Mouse (Mus musculus): Measurements from ENCODE around the gene Otud7a. TPM values are rescaled to one million over a fixed set of nuclear protein-coding genes. Genes with fewer than 3 reads are reported as not detected.
A peak's percentile ranks its signal among the peaks of the same experiment; 100 is the strongest.

Otud7a gene
- 1 to 10 TPM; 2.7 to 2.9 TPM for total RNA-seq (2021)
- long read RNA-seq, experiment 1, partial matches to known transcripts: 1 of 13 reads
- long read RNA-seq, experiment 1, other reads (novel, unspliced or antisense): 12 of 13 reads
- long read RNA-seq, experiment 2, partial matches to known transcripts: 1 of 10 reads
- long read RNA-seq, experiment 2, other reads (novel, unspliced or antisense): 9 of 10 reads

DNA sequence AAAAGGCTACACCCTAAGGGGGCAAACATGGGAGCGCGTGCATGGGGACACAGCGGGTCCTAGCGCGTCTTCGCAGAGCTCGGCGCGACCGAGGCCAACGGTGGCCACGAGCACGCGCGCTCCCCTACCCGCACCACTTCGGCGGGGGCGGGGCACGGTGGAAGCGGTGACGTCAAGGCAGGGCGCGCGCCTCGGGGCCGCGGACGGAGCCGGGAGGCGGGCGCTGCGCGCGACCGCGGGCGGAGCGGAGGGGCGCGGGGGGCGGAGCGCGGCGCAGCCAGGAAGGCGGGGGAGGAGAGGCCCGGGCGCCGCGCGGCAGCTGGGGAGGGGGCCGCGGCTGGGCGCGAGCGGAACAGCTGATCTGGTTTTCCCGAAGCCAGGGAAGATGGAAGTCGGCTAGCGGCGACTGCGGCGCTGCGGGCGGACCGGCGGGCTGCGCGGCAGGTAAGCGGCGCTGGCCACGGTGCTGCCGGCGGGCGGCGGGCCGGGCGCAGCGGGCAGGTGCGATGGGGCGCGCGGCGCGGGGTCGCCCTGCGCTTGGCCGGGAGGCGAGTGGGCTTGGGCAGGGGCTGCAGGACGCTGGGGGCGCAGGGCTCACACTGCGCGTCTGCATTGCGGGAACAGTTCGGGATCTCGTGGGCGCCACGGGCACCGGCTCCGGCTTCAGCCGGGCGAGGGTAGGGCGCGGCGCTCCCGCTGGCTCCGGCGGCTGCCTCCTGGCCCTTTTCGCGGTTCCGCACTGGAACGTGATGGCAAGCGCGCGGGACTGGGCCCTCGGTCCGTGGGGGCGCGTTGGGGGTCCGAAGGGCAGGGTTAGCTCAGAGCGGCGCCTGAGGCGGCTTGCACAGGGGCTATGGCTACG, at the start of gene Otud7a:
Otud7a (plus strand) TSS at position 268 of the 862 bp plus-strand sequence.
- peak; percentile 47 for DNase-seq (ENCODE audit: low spot score in 2 of 2)

GRCm38 (mm10) chr7:63405988-63406387, 38.6 kb upstream of the Otud7a start:
- DNase-seq (ENCODE audit: low spot score in 2 of 2): no peak

- no peak for DNase-seq (ENCODE audit: low spot score in 2 of 2)
Measured at GRCm38 (mm10) chr7:63445346-63445700, 772 bp downstream of the Otud7a start.

GRCm38 (mm10) chr7:63446951-63447350, 2.4 kb downstream of the Otud7a start:
- DNase-seq (ENCODE audit: low spot score in 2 of 2): no peak

DNA sequence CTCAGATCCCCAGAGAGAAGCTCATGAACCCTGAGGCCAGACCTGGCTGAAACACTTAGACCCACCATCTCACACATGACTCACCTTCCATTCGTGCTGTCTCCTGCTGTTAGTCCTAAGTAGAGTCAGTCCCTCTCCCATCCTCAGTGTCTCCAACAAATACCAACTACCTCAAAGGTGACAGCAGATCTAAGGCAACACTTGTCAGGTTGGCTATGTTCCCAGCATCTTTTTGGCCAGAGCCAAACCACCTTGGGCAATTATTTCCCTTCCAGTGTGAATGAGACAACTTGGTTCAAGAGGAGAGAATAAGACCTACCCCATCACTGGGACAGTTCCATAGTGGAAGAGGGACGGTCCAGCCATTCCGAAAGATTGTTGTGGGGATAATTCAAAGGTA, 10.7 kb downstream of the Otud7a start:
- no peak for DNase-seq (ENCODE audit: low spot score in 2 of 2)

GRCm38 (mm10) chr7:63462234-63462633, 17.7 kb downstream of the Otud7a start:
- DNase-seq (ENCODE audit: low spot score in 2 of 2): no peak

- DNase-seq (ENCODE audit: low spot score in 2 of 2): no peak
Measured at GRCm38 (mm10) chr7:63462684-63463083, 18.1 kb downstream of the Otud7a start.

DNA sequence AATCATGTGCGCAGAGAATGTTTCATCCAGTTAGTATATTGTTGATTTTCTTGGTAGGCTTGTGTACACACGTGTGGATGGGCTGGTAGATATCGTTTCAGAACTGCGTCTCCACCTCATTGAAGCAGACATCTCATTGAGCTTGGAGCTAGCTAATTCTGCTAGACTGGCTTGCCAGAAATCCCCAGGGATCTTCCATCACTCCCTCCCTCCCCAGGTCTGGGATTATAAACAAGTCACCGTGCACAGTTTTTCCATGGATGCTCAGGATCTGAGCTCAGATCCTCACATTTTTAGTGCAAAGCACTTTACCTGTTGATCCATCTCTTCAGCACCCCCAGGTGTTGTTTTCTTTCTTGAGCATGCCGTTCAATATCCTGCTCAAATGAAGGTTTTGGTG, 22.2 kb downstream of the Otud7a start:
- no peak for DNase-seq (ENCODE audit: low spot score in 2 of 2)

- no peak for DNase-seq (ENCODE audit: low spot score in 2 of 2)
Measured at GRCm38 (mm10) chr7:63468258-63468657, 23.7 kb downstream of the Otud7a start.

DNA sequence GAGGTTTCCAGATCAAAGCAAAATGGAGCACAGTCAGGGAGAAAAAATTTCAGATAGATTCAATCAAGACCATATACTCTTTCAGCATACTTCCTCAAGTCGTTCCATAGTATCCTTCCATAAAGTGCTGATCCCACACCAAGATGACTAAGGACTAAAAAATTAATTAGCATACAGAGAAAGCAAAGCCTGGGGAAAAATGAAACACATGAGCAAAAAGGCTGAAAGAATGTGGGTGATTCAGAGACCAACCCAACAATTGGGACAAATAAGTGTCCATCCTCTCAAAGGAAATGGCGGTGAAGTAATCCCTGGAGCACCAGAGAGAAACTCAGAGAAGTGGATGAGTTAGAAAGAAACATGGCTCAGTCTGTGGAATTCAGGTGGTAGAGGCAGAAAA, 38.5 kb downstream of the Otud7a start:
- no peak for DNase-seq (ENCODE audit: low spot score in 2 of 2)

- DNase-seq (ENCODE audit: low spot score in 2 of 2): no peak
Measured at GRCm38 (mm10) chr7:63497051-63497547, 52.5 kb downstream of the Otud7a start.

- no peak for DNase-seq (ENCODE audit: low spot score in 2 of 2)
Measured at GRCm38 (mm10) chr7:63504202-63504601, 59.7 kb downstream of the Otud7a start.

GRCm38 (mm10) chr7:63508079-63508478, 63.5 kb downstream of the Otud7a start:
- no peak for DNase-seq (ENCODE audit: low spot score in 2 of 2)

GRCm38 (mm10) chr7:63509825-63510224, 65.3 kb downstream of the Otud7a start:
- no peak for DNase-seq (ENCODE audit: low spot score in 2 of 2)

DNA sequence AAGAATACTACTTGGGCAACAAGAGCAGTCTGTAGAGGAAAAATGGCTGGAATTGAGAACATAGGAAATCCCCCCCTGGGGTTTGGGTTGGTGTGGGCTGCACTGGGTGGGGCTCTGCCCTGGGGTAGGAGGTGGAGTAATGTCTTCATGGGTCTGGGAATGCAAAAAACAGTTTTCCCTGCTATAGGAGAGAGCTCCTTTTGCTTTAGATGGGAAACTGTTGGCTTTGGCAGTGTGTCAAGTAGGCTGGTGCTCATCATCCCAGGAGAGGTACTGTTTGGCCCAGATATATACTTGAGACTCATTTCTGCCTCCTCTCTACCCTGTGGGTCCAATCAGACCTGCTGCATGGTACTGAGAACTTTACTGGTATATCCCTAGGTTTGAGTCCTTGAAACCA, 66.9 kb downstream of the Otud7a start:
- no peak for DNase-seq (ENCODE audit: low spot score in 2 of 2)

GRCm38 (mm10) chr7:63512561-63512960, 68.0 kb downstream of the Otud7a start:
- no peak for DNase-seq (ENCODE audit: low spot score in 2 of 2)

DNA sequence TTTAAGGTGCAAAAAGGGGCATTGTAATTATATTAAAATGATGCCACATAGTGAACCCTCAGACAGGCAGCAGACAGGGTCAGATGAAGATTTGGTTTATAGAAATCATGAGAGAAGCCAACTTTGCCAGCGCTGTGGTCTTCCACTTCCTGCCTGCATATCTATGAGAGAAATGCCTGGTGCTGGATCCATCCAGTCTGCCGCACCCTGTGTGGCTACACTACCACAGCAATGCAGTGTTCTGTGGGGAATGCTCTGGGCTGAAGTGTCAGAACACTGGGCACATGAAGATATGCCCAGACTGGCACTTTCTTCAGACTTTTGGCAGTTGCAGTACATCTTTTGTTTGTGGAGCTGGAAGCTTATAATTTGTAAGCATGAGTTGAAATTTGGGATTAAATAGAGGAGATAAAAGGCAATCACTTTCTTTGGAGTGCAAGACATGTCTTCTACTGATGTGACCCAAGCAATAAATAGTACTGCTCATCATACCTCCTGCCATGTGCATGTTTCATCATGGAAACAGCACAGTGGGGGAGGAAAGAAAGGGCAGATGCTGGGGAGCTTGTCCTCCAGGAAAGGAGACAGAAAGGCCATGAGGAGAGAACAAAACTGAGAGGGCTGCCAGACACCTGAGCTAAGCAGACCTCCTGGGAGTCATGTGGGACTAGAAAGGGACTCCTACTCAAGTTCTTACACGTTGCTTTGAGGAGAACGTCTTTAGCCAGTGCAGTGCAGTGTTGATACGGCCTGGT, 71.8 kb downstream of the Otud7a start:
- DNase-seq (ENCODE audit: low spot score in 2 of 2): no peak

DNA sequence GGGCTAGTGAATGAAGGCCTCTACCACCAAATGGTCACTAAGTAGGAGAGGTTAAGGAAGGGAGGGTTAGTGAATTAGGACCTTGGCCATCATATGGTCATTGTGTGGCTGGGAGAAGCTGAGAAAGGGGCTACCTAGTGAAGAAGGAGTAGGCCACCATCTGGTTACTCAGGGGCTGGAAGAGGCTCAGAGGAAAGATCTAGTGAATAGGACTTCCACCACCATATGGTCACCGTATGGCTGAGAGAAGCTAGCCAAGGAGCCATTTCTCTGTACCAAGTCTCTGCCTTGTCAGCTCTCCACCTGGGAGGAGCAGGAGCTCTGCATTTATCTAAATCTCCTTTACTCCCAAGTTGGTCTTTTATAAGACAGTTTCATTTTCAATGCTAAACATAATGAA, 75.7 kb downstream of the Otud7a start:
- no peak for DNase-seq (ENCODE audit: low spot score in 2 of 2)

DNA sequence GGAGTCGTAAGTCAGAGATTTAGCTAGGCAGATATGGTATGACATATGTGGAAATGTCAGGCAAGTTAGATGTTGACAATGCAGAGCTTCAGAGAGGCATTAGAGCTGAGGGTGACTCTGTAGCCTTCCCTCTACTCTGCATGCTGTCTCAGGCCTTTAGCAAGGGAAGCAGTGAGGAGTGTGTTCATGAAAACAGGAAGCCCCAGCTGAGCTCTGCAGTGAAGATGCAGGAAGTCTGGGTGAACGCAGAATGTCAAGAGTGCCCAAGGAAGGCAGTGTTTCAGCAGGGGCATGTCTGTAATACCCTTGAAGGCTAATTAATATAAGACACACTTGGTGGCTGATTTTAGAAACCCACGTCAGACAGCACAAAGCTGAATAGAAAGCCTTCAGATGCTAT, 77.9 kb downstream of the Otud7a start:
- DNase-seq (ENCODE audit: low spot score in 2 of 2): no peak

DNA sequence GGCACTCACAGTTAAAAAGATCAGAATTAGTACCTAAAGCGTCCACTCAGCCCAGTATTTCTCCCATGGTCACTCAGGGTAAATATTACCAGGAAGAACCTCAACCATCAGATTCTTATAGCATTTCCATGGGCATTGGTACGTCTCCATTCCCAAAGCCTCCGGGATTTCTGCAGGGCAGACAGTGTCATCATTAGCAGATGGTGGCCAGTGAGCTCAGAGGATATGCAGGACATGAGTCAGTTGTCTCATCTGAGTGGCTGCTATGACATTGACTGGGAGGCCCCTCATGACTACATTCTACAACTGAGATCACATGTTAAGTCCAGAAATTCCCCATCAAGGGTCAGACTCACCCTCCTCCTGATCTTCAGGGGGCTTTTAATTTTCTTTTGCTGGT, 78.5 kb downstream of the Otud7a start:
- DNase-seq (ENCODE audit: low spot score in 2 of 2): no peak

- no peak for DNase-seq (ENCODE audit: low spot score in 2 of 2)
Measured at GRCm38 (mm10) chr7:63540293-63540692, 95.7 kb downstream of the Otud7a start.

GRCm38 (mm10) chr7:63554457-63554856, 109.9 kb downstream of the Otud7a start:
- DNase-seq (ENCODE audit: low spot score in 2 of 2): no peak
